Mouse (Mus musculus): ENCODE measurements at regions not wholly inside any gene's neighbourhood (a gene's known extent, or its start where the extent isn't known, plus 50 kb on each side); places are given as distances from the start of the nearest gene placed in this dataset. TPM values are rescaled to one million over a fixed set of nuclear protein-coding genes. Genes with fewer than 3 reads are reported as not detected.

GRCm38 (mm10) chr7:36591496-36591895, 106.4 kb upstream of the Tshz3 start:
- no peaks in the 10 kb centered on the region for H3K9me3 ChIP-seq (ENCODE audit: control insufficient read depth, low read length)
- H3K27me3 ChIP-seq (replicated peaks; ENCODE audit: control insufficient read depth, insufficient read depth, low read length), result no peaks in the 10 kb centered on the region
- no peak overlapping the region for H3K4me2 ChIP-seq
- no peaks in the 10 kb centered on the region for H3K36me3 ChIP-seq (ENCODE audit: control insufficient read depth, insufficient read depth, low read length)
- 68% methylated on average over 1 of the region's 1 CpGs for WGBS
- no peak for ATAC-seq (replicated peaks; ENCODE audit: low FRiP score)
- H3K27ac ChIP-seq (ENCODE audit: low read depth, low read length), result no peak overlapping the region
- no peaks in the 10 kb centered on the region for H3K4me1 ChIP-seq (replicated peaks; ENCODE audit: control insufficient read depth, insufficient read depth, low read length)
- no peak for DNase-seq (ENCODE audit: low spot score)
- no peak overlapping the region for H3K4me3 ChIP-seq (ENCODE audit: low read depth, low read length)
- H3K9ac ChIP-seq (ENCODE audit: low read depth, low read length), result no peak overlapping the region

GRCm38 (mm10) chr7:36596630-36597301, 101.2 kb upstream of the Tshz3 start:
- no peak for ATAC-seq (replicated peaks; ENCODE audit: low FRiP score)
- Histone ChIP-seq H3K36me3 (ENCODE audit: control insufficient read depth, insufficient read depth, low read length) (no peaks in the 10 kb centered on the region), H3K9ac (ENCODE audit: low read depth, low read length) (no peak overlapping the region), H3K9me3 (ENCODE audit: control insufficient read depth, low read length) (peaks cover 3% of the 10 kb centered on the region; the same call in 1 of the 2 replicates), H3K4me2 (no peak overlapping the region), H3K27me3 (replicated peaks; ENCODE audit: control insufficient read depth, insufficient read depth, low read length) (no peaks in the 10 kb centered on the region), H3K27ac (ENCODE audit: low read depth, low read length) (no peak overlapping the region), H3K4me1 (replicated peaks; ENCODE audit: control insufficient read depth, insufficient read depth, low read length) (no peaks in the 10 kb centered on the region), H3K4me3 (ENCODE audit: low read depth, low read length) (no peak overlapping the region)
- WGBS, result 83% methylated on average over 3 of the region's 3 CpGs
- DNase-seq (ENCODE audit: low spot score), result no peak

- Histone ChIP-seq H3K9ac (ENCODE audit: low read depth, low read length) (no peak overlapping the region), H3K4me3 (ENCODE audit: low read depth, low read length) (no peak overlapping the region), H3K36me3 (ENCODE audit: control insufficient read depth, insufficient read depth, low read length) (no peaks in the 10 kb centered on the region), H3K27ac (ENCODE audit: low read depth, low read length) (no peak overlapping the region), H3K4me2 (no peak overlapping the region), H3K9me3 (ENCODE audit: control insufficient read depth, low read length) (no peaks in the 10 kb centered on the region), H3K4me1 (replicated peaks; ENCODE audit: control insufficient read depth, insufficient read depth, low read length) (no peaks in the 10 kb centered on the region), H3K27me3 (replicated peaks; ENCODE audit: control insufficient read depth, insufficient read depth, low read length) (no peaks in the 10 kb centered on the region)
- WGBS, result 79% methylated on average over 18 of the region's 18 CpGs
- ATAC-seq (replicated peaks; ENCODE audit: low FRiP score) (no peak), DNase-seq (ENCODE audit: low spot score) (no peak)
Observed at GRCm38 (mm10) chr7:36605026-36605698, 92.8 kb upstream of the Tshz3 start.

- H3K4me3 ChIP-seq (ENCODE audit: low read depth, low read length), result no peak overlapping the region
- no peak for DNase-seq (ENCODE audit: low spot score)
- no peaks in the 10 kb centered on the region for H3K4me1 ChIP-seq (replicated peaks; ENCODE audit: control insufficient read depth, insufficient read depth, low read length)
- no peak overlapping the region for H3K9ac ChIP-seq (ENCODE audit: low read depth, low read length)
- no peak overlapping the region for H3K4me2 ChIP-seq
- H3K36me3 ChIP-seq (ENCODE audit: control insufficient read depth, insufficient read depth, low read length), result no peaks in the 10 kb centered on the region
- no peaks in the 10 kb centered on the region for H3K27me3 ChIP-seq (replicated peaks; ENCODE audit: control insufficient read depth, insufficient read depth, low read length)
- ATAC-seq (replicated peaks; ENCODE audit: low FRiP score), result no peak
- 61% methylated on average over 6 of the region's 6 CpGs for WGBS
- no peak overlapping the region for H3K27ac ChIP-seq (ENCODE audit: low read depth, low read length)
- no peaks in the 10 kb centered on the region for H3K9me3 ChIP-seq (ENCODE audit: control insufficient read depth, low read length)
Observed at GRCm38 (mm10) chr7:36620256-36620655, 77.7 kb upstream of the Tshz3 start.

- H3K36me3 ChIP-seq (ENCODE audit: control insufficient read depth, insufficient read depth, low read length), result no peaks in the 10 kb centered on the region
- no peak overlapping the region for H3K27ac ChIP-seq (ENCODE audit: low read depth, low read length)
- H3K4me2 ChIP-seq, result no peak overlapping the region
- ATAC-seq (replicated peaks; ENCODE audit: low FRiP score), result no peak
- no peaks in the 10 kb centered on the region for H3K27me3 ChIP-seq (replicated peaks; ENCODE audit: control insufficient read depth, insufficient read depth, low read length)
- no peaks in the 10 kb centered on the region for H3K9me3 ChIP-seq (ENCODE audit: control insufficient read depth, low read length)
- H3K4me1 ChIP-seq (replicated peaks; ENCODE audit: control insufficient read depth, insufficient read depth, low read length), result no peaks in the 10 kb centered on the region
- H3K9ac ChIP-seq (ENCODE audit: low read depth, low read length), result no peak overlapping the region
- no peak overlapping the region for H3K4me3 ChIP-seq (ENCODE audit: low read depth, low read length)
- no peak for DNase-seq (ENCODE audit: low spot score)
- WGBS, result 71% methylated on average over 3 of the region's 3 CpGs
Observed at GRCm38 (mm10) chr7:36644252-36644651, 53.7 kb upstream of the Tshz3 start.

Small RNA genes in the stretch of these regions (microRNA-seq; reads per million reads assigned to microRNA genes)
- gene Gm25247 (ENCODE audit: borderline number of aligned reads), result not detected

Data from liver, embryonic 11.5 days (tissue).